Mouse (Mus musculus): ENCODE measurements around the gene Brinp3. TPM values are rescaled to one million over a fixed set of nuclear protein-coding genes. Genes with fewer than 3 reads are reported as not detected.
A peak's percentile ranks its signal among the peaks of the same experiment; 100 is the strongest.
"Not testable (repeated sequence)": the region's sequence is repeated elsewhere in the genome, so short reads cannot be mapped to it uniquely, and the experiment has no call there.

The Brinp3 gene
- polyA plus RNA-seq, 1 experiment from 2014 or later, result 0.72 TPM

DNA sequence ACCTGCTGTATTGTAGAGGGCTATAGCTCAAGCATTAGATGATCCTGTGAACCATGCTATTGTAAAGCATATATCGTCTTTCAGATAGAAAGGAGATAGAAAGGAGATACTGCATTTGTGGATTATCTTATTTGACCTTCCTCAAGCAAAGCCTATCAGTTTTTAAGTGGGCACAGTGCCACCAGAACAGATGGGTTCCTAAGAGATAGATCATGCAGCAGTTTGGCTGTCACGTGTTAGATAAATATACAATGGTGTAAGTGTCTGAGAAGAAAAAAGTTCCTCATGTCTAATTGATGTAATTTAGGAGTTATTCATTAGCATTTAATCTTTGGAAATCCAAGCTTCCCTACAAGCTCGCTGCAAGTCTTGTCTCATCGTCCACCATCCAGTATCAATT, 206.2 kb downstream of the Brinp3 start:
- Histone ChIP-seq H3K27ac (replicated peaks; ENCODE audit: low read depth, low read length) (no peak overlapping the region), H3K4me1 (ENCODE audit: control insufficient read depth, insufficient read depth, low read length) (no peaks in the 10 kb centered on the region), H3K4me3 (ENCODE audit: low read depth, low read length) (no peak overlapping the region), H3K36me3 (replicated peaks; ENCODE audit: control insufficient read depth, insufficient read depth, low read depth, low read length) (no peaks in the 10 kb centered on the region), H3K4me2 (ENCODE audit: low read depth, low read length) (no peak overlapping the region), H3K9me3 (replicated peaks; ENCODE audit: control insufficient read depth, low read length) (no peaks in the 10 kb centered on the region), H3K27me3 (ENCODE audit: control insufficient read depth, insufficient read depth, low read length) (no peaks in the 10 kb centered on the region), H3K9ac (replicated peaks; ENCODE audit: low read length) (no peak overlapping the region)
- WGBS, result 74% methylated on average over 4 of the region's 4 CpGs
- ATAC-seq (replicated peaks; ENCODE audit: insufficient number of reproducible peaks, low FRiP score, low TSS enrichment, low read depth) (no peak), DNase-seq (ENCODE audit: low spot score) (no peak)

DNA sequence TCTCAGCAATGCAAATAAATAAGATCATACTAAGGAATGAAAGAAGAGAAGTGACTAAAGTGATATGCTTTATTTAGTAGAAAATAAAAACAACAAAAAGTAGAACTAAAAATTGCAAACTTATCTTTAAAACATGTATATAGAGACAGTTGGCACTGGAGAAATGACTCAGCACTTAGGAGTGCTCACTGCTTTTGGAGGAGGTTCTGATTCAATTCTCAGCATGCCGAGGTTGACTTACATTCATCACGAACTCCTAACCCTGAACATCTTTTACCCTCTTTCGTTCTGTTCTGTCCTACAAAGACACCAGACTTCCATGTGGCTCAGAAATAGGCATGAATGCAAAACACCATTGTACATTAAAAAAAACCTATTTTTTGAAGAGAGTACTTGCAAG, 225.0 kb downstream of the Brinp3 start:
- Histone ChIP-seq H3K4me1 (ENCODE audit: control insufficient read depth, insufficient read depth, low read length) (no peaks in the 10 kb centered on the region), H3K9ac (replicated peaks; ENCODE audit: low read length) (no peak overlapping the region), H3K27me3 (ENCODE audit: control insufficient read depth, insufficient read depth, low read length) (no peaks in the 10 kb centered on the region), H3K4me3 (ENCODE audit: low read depth, low read length) (no peak overlapping the region), H3K27ac (replicated peaks; ENCODE audit: low read depth, low read length) (no peak overlapping the region), H3K4me2 (ENCODE audit: low read depth, low read length) (no peak overlapping the region), H3K36me3 (replicated peaks; ENCODE audit: control insufficient read depth, insufficient read depth, low read depth, low read length) (no peaks in the 10 kb centered on the region), H3K9me3 (replicated peaks; ENCODE audit: control insufficient read depth, low read length) (no peaks in the 10 kb centered on the region)
- ATAC-seq (replicated peaks; ENCODE audit: insufficient number of reproducible peaks, low FRiP score, low TSS enrichment, low read depth) (no peak), DNase-seq (ENCODE audit: low spot score) (no peak)
- WGBS, result 80% methylated on average over 3 of the region's 3 CpGs

DNA sequence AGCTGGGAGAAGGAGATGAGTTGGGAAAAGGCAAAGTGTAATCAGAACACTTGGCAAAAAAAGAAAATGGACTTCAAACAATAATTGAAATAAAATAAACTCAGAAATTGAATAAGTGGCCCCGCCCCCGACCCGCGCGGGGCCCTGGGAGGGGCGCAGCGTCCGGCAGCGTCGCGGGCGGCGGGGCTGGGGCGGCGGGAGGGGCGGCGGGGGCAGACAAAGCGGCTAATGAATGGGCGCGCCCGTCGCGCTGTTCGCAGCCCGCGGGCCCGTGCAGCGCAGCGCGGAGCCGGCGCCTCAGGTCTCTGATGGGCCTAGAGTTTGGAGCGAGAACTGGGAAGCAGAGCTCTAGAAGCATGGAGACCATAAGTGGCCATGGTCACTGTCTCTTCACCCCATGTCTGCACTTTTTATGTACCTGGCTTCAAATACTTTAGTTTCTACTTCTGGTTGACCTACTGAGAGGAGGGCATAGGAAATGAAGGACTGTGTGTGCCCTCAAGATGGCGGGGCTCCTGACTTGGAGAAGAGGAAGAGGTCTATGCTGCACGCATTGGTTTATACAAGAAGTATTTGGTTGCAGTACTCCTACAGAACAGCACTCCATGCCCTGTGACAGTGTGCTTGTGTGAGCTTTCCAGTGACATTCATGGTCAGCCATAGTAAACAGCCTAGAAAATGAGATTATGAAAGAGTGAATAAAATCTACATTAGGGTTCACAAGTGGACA, 230.4 kb downstream of the Brinp3 start:
- H3K4me1 ChIP-seq (ENCODE audit: control insufficient read depth, insufficient read depth, low read length); H3K27ac ChIP-seq (replicated peaks; ENCODE audit: low read depth, low read length); H3K36me3 ChIP-seq (replicated peaks; ENCODE audit: control insufficient read depth, insufficient read depth, low read depth, low read length); H3K27me3 ChIP-seq (ENCODE audit: control insufficient read depth, insufficient read depth, low read length); H3K9me3 ChIP-seq (replicated peaks; ENCODE audit: control insufficient read depth, low read length): not testable (repeated sequence)
- Histone ChIP-seq H3K4me2 (ENCODE audit: low read depth, low read length) (peak overlapping the region; percentile 39), H3K4me3 (ENCODE audit: low read depth, low read length) (peak overlapping the region; percentile 27), H3K9ac (replicated peaks; ENCODE audit: low read length) (0 out of 2 replicates have a peak overlapping the region, but pooled peaks have one; percentile 28)
- under 1% methylated on average over 20 of the region's 35 CpGs for WGBS
- ATAC-seq (replicated peaks; ENCODE audit: insufficient number of reproducible peaks, low FRiP score, low TSS enrichment, low read depth) (peak; percentile 87; the same call in 1 of the 2 replicates), DNase-seq (ENCODE audit: low spot score) (peak; percentile 26)

DNA sequence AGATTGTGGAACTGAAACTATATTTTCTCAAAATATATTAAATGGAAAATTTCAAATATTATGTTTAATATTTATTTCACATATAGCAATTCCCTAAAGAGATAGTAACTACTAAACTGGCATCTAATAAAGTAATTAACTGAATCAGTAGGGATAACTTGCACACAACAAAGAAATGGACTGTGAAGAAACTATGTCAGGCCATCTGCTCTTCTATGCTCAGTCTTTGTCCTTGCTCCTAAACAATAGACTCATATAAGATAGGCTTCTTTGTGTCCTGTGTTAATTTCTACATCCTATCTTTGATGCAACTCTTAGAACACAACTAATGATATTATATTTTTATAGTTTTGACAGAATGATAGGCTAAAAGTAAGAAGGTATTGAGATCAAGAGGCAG, 256.5 kb downstream of the Brinp3 start:
- no peak for ATAC-seq (replicated peaks; ENCODE audit: insufficient number of reproducible peaks, low FRiP score, low TSS enrichment, low read depth)
- H3K4me3 ChIP-seq (ENCODE audit: low read depth, low read length), result no peak overlapping the region
- no peak overlapping the region for H3K9ac ChIP-seq (replicated peaks; ENCODE audit: low read length)
- no peaks in the 10 kb centered on the region for H3K9me3 ChIP-seq (replicated peaks; ENCODE audit: control insufficient read depth, low read length)
- H3K27me3 ChIP-seq (ENCODE audit: control insufficient read depth, insufficient read depth, low read length), result no peaks in the 10 kb centered on the region
- no peak for DNase-seq (ENCODE audit: low spot score)
- H3K4me2 ChIP-seq (ENCODE audit: low read depth, low read length), result no peak overlapping the region
- H3K27ac ChIP-seq (replicated peaks; ENCODE audit: low read depth, low read length), result no peak overlapping the region
- H3K4me1 ChIP-seq (ENCODE audit: control insufficient read depth, insufficient read depth, low read length), result no peaks in the 10 kb centered on the region
- H3K36me3 ChIP-seq (replicated peaks; ENCODE audit: control insufficient read depth, insufficient read depth, low read depth, low read length), result no peaks in the 10 kb centered on the region

DNA sequence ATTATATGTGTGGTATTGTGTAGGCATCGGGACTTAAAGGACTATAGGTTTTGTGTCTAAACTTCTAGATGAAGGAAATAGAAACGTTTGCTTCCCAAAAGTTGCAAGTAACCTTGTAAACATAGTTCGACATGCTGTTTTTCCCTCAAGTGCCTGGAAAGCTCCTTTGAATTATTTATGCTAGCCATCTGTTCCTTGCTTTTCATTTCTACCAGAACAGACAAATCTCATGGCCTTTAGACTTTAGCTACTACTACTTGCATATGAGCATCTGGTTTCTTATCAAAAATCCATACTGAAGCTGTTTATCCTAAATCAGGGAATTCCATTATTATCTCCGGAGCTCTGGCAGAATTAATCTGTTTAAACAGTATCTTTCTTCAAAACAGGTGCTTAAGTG, 288.7 kb downstream of the Brinp3 start:
- H3K27me3 ChIP-seq (ENCODE audit: control insufficient read depth, insufficient read depth, low read length), result no peaks in the 10 kb centered on the region
- ATAC-seq (replicated peaks; ENCODE audit: insufficient number of reproducible peaks, low FRiP score, low TSS enrichment, low read depth), result no peak
- WGBS, result 79% methylated on average over 4 of the region's 4 CpGs

DNA sequence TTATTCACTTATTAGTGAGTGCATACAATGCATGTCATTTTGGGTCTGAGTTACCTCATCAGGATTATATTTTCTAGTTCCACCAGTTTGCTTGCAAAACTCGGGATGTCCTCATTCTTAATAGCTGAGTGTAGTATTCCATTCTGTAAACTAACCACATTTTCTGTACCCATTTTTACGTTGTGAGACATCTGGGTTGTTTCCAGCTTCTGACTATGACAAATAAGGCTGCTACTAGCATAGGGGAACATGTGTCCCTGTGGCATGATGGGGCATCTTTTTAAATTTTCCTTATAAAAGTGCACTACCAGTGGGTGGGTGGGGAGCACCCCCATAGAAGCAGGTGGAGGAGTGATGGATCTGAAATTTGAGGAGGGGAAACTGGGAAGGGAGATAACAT, 292.7 kb downstream of the Brinp3 start:
- DNase-seq (ENCODE audit: low spot score) (no peak), ATAC-seq (replicated peaks; ENCODE audit: insufficient number of reproducible peaks, low FRiP score, low TSS enrichment, low read depth) (no peak)
- Histone ChIP-seq H3K27me3 (ENCODE audit: control insufficient read depth, insufficient read depth, low read length) (no peaks in the 10 kb centered on the region), H3K36me3 (replicated peaks; ENCODE audit: control insufficient read depth, insufficient read depth, low read depth, low read length) (no peaks in the 10 kb centered on the region), H3K9ac (replicated peaks; ENCODE audit: low read length) (no peak overlapping the region), H3K4me3 (ENCODE audit: low read depth, low read length) (no peak overlapping the region), H3K4me1 (ENCODE audit: control insufficient read depth, insufficient read depth, low read length) (no peaks in the 10 kb centered on the region), H3K27ac (replicated peaks; ENCODE audit: low read depth, low read length) (no peak overlapping the region), H3K4me2 (ENCODE audit: low read depth, low read length) (no peak overlapping the region), H3K9me3 (replicated peaks; ENCODE audit: control insufficient read depth, low read length) (no peaks in the 10 kb centered on the region)
- WGBS, result 74% methylated on average over 2 of the region's 2 CpGs

More for the DNA sequence above, 288.7 kb downstream of the Brinp3 start:
- Histone ChIP-seq H3K4me1 (ENCODE audit: control insufficient read depth, insufficient read depth, low read length) (no peaks in the 10 kb centered on the region), H3K27ac (replicated peaks; ENCODE audit: low read depth, low read length) (no peak overlapping the region), H3K9ac (replicated peaks; ENCODE audit: low read length) (no peak overlapping the region), H3K4me2 (ENCODE audit: low read depth, low read length) (no peak overlapping the region), H3K9me3 (replicated peaks; ENCODE audit: control insufficient read depth, low read length) (no peaks in the 10 kb centered on the region), H3K4me3 (ENCODE audit: low read depth, low read length) (no peak overlapping the region), H3K36me3 (replicated peaks; ENCODE audit: control insufficient read depth, insufficient read depth, low read depth, low read length) (no peaks in the 10 kb centered on the region)
- no peak for DNase-seq (ENCODE audit: low spot score)

DNA sequence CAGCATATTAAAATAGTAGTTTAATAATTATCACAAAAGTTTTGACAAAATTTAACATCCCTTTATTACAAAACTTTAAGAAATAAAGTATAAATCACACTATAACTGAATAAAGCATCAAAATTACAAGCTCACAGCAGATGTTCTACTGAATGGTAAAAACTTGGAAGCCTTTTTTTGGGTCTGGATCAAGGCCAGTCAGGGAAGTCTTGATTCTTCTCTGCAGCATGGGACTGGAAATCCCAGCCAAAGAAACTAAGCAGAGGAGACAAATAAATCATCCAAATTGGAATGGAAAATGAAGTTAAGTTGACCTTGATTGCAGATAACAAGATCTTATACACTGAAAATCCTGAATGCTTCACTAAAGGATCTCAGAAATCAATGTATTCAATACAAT, 298.3 kb downstream of the Brinp3 start:
- no peak overlapping the region for H3K27ac ChIP-seq (replicated peaks; ENCODE audit: low read depth, low read length)
- no peaks in the 10 kb centered on the region for H3K9me3 ChIP-seq (replicated peaks; ENCODE audit: control insufficient read depth, low read length)
- no peak overlapping the region for H3K4me2 ChIP-seq (ENCODE audit: low read depth, low read length)
- H3K27me3 ChIP-seq (ENCODE audit: control insufficient read depth, insufficient read depth, low read length), result no peaks in the 10 kb centered on the region
- no peaks in the 10 kb centered on the region for H3K36me3 ChIP-seq (replicated peaks; ENCODE audit: control insufficient read depth, insufficient read depth, low read depth, low read length)
- H3K4me3 ChIP-seq (ENCODE audit: low read depth, low read length), result no peak overlapping the region
- H3K4me1 ChIP-seq (ENCODE audit: control insufficient read depth, insufficient read depth, low read length), result no peaks in the 10 kb centered on the region
- H3K9ac ChIP-seq (replicated peaks; ENCODE audit: low read length), result no peak overlapping the region
- DNase-seq (ENCODE audit: low spot score) (no peak), ATAC-seq (replicated peaks; ENCODE audit: insufficient number of reproducible peaks, low FRiP score, low TSS enrichment, low read depth) (no peak)

DNA sequence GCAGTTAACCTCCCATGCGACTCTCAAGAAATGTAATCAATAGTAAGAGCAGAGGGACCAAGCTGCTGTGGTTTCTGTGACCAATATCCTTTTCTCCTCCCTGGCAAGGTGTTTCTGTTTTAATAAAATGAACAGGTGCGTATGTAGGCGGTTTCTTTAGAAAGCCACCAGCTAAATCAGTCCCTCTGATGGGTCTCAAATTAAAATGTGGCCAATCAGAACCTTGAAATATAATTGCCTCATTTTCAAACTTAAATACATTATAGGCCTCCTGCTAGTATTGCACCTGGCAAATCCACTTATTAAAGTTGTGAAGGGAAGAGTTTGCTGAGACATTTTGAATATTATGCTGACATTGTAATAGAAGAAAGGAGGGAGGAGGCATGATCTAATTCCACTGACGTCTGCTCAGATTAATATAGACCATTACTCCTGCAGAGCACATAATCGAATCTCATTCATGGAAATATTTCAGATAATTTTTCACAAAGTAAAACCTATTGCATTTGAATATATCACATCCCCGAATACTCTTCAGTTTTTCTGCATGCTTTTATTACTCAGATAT, 305.5 kb downstream of the Brinp3 start:
- no peaks in the 10 kb centered on the region for H3K9me3 ChIP-seq (replicated peaks; ENCODE audit: control insufficient read depth, low read length)
- WGBS, result 87% methylated on average over 6 of the region's 6 CpGs
- no peak overlapping the region for H3K4me3 ChIP-seq (ENCODE audit: low read depth, low read length)
- H3K9ac ChIP-seq (replicated peaks; ENCODE audit: low read length), result no peak overlapping the region
- no peak for DNase-seq (ENCODE audit: low spot score)
- no peak overlapping the region for H3K4me2 ChIP-seq (ENCODE audit: low read depth, low read length)
- H3K27me3 ChIP-seq (ENCODE audit: control insufficient read depth, insufficient read depth, low read length), result no peaks in the 10 kb centered on the region
- H3K36me3 ChIP-seq (replicated peaks; ENCODE audit: control insufficient read depth, insufficient read depth, low read depth, low read length), result no peaks in the 10 kb centered on the region
- no peak for ATAC-seq (replicated peaks; ENCODE audit: insufficient number of reproducible peaks, low FRiP score, low TSS enrichment, low read depth)
- H3K27ac ChIP-seq (replicated peaks; ENCODE audit: low read depth, low read length), result no peak overlapping the region
- H3K4me1 ChIP-seq (ENCODE audit: control insufficient read depth, insufficient read depth, low read length), result no peaks in the 10 kb centered on the region

Measured in embryonic facial prominence, embryonic 11.5 days (tissue).